Mouse (Mus musculus) megakaryocyte, embryonic 14.5 days (primary cell): ENCODE measurements around the gene Retreg3. TPM values are rescaled to one million over a fixed set of nuclear protein-coding genes. Genes with fewer than 3 reads are reported as not detected.

Experiments used
- H3K27me3 ChIP-seq: replicated peaks from 2 replicates; pipeline ENCODE3; 2012; ENCODE audit warnings: inconsistent platforms
- H3K36me3 ChIP-seq: replicated peaks from 2 replicates; pipeline ENCODE3; 2012; ENCODE audit warnings: low read length, inconsistent platforms, mixed read lengths
- H3K4me1 ChIP-seq: 2 replicates; pipeline ENCODE4 v1.6.1; 2012; ENCODE audit warnings: inconsistent platforms
- H3K4me3 ChIP-seq: replicated peaks from 2 replicates; pipeline ENCODE3; 2012; ENCODE audit warnings: moderate library complexity, mild to moderate bottlenecking, inconsistent platforms
- H3K9me3 ChIP-seq: 2 replicates; pipeline ENCODE4 v1.6.1; 2012; ENCODE audit warnings: inconsistent platforms
- FLI1 ChIP-seq: IDR thresholded peaks from 2 replicates; pipeline ENCODE4 v1.6.1; 2012; ENCODE audit warnings: low read length, inconsistent platforms, mixed read lengths
- GATA1 ChIP-seq: IDR thresholded peaks from 3 replicates; pipeline ENCODE4 v1.6.1; 2012; ENCODE audit warnings: mixed read lengths, low read length, inconsistent platforms, borderline replicate concordance
- polyA plus RNA-seq: library from polyadenylated mRNA; stranded (reverse); fragments of >175 nt; gene quantifications from 2 replicates; pipeline ENCODE4 v1.2.3, GENCODE M21; 2012; ENCODE audit warnings: low replicate concordance; ENCODE audit not compliant: insufficient read depth

Retreg3 gene
- polyA plus RNA-seq, 1 experiment = 6.2 TPM

DNA sequence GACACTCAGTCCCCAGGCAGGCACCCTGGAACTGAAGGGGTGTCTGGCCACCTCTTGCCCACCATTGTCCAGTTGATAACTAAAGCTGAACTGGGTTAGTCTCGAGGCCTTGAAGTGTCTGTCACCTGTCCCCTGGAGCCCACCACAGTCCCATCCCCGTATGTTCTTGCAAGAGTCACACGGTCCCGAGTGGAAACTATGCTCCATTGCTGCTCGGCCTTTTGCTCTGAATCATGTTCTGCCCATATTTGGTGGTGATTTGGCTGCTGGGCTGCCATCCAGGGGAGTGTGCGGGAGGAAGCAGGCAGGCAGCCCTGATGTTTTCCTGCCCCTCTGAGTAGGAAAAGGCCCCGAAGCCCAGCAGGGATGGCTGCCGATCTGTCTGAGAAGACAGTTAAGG is 59.6 kb downstream of the Retreg3 start:
- no peaks in the 10 kb centered on the region for H3K9me3 ChIP-seq
- no peak for TF ChIP-seq FLI1
- TF ChIP-seq GATA1 = no peak
- peak overlapping the region; percentile 50 for H3K4me3 ChIP-seq
- H3K4me1 ChIP-seq = peaks cover 100% of the 10 kb centered on the region
- peaks cover 93% of the 10 kb centered on the region for H3K36me3 ChIP-seq
- H3K27me3 ChIP-seq = no peaks in the 10 kb centered on the region

DNA sequence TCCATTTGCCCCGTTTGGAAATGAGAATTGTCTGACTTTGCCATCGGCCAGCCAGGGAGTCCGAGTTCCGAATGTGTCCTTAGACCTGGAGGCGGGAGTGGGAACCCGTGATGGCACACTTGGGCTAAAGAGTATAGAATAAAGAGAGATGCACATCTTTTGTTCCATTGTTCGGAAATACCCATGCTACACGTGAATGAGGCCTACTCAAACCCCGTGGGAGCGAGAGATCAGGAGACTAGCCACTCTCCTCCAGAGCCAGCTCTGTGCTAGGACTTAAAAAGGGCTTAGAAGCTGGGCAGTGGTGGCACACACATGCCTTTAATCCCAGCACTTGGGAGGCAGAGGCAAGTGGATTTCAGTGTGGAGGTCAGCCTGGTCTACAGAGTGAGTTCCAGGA is 60.2 kb downstream of the Retreg3 start:
- no peaks in the 10 kb centered on the region for H3K27me3 ChIP-seq
- peaks cover 99% of the 10 kb centered on the region for H3K4me1 ChIP-seq
- no peak for TF ChIP-seq FLI1
- no peak for TF ChIP-seq GATA1
- H3K4me3 ChIP-seq = no peak overlapping the region
- H3K36me3 ChIP-seq = peaks cover 95% of the 10 kb centered on the region
- H3K9me3 ChIP-seq = no peaks in the 10 kb centered on the region

- TF ChIP-seq FLI1 = no peak
- no peak for TF ChIP-seq GATA1
- Histone ChIP-seq H3K27me3 (no peaks in the 10 kb centered on the region), H3K4me3 (no peak overlapping the region), H3K4me1 (peaks cover 98% of the 10 kb centered on the region), H3K36me3 (peaks cover 97% of the 10 kb centered on the region), H3K9me3 (no peaks in the 10 kb centered on the region)
Observed at GRCm38 (mm10) chr11:101058726-101059125, 61.0 kb downstream of the Retreg3 start.

GRCm38 (mm10) chr11:101057860-101058259 is 61.8 kb downstream of the Retreg3 start:
- Histone ChIP-seq H3K9me3 (peaks cover 8% of the 10 kb centered on the region), H3K27me3 (no peaks in the 10 kb centered on the region), H3K36me3 (peaks cover 99% of the 10 kb centered on the region), H3K4me1 (peaks cover 94% of the 10 kb centered on the region), H3K4me3 (no peak overlapping the region)
- no peak for TF ChIP-seq GATA1
- TF ChIP-seq FLI1 = no peak

GRCm38 (mm10) chr11:101056885-101057284 is 62.8 kb downstream of the Retreg3 start:
- H3K27me3 ChIP-seq = no peaks in the 10 kb centered on the region
- H3K9me3 ChIP-seq = peaks cover 13% of the 10 kb centered on the region
- H3K4me1 ChIP-seq = peaks cover 91% of the 10 kb centered on the region
- peaks cover 99% of the 10 kb centered on the region for H3K36me3 ChIP-seq
- H3K4me3 ChIP-seq = no peak overlapping the region
- no peak for TF ChIP-seq GATA1
- no peak for TF ChIP-seq FLI1

GRCm38 (mm10) chr11:101055418-101055817 is 64.3 kb downstream of the Retreg3 start:
- no peak overlapping the region for H3K4me3 ChIP-seq
- peaks cover 100% of the 10 kb centered on the region for H3K36me3 ChIP-seq
- H3K4me1 ChIP-seq = peaks cover 88% of the 10 kb centered on the region
- peaks cover 13% of the 10 kb centered on the region for H3K9me3 ChIP-seq
- TF ChIP-seq GATA1 (no peak), FLI1 (no peak)
- H3K27me3 ChIP-seq = no peaks in the 10 kb centered on the region

DNA sequence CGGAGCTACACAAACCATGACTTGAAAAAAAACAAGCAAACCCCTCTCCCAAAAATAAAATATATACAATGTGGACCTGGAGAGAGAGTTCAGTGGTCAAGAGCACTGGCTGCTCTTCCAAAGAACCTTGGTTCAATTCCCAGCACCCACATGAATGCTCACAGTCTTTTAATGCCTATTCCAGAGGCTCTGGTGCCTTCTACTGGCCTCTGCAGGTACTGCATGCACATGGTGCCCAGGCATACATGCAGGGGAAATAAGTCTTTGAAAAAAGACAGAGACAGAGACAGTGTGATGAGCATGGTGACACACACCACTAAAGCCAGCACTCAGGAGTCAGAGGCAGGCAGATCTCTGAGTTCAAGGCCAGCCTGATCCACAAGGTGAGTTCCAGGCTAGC is 65.7 kb downstream of the Retreg3 start:
- Histone ChIP-seq H3K4me1 (peaks cover 86% of the 10 kb centered on the region), H3K36me3 (peaks cover 100% of the 10 kb centered on the region), H3K27me3 (no peaks in the 10 kb centered on the region), H3K9me3 (peaks cover 13% of the 10 kb centered on the region), H3K4me3 (no peak overlapping the region)
- TF ChIP-seq FLI1 (no peak), GATA1 (no peak)

- H3K4me3 ChIP-seq = no peak overlapping the region
- no peaks in the 10 kb centered on the region for H3K27me3 ChIP-seq
- TF ChIP-seq FLI1 (no peak), GATA1 (no peak)
- peaks cover 13% of the 10 kb centered on the region for H3K9me3 ChIP-seq
- peaks cover 84% of the 10 kb centered on the region for H3K4me1 ChIP-seq
- peaks cover 100% of the 10 kb centered on the region for H3K36me3 ChIP-seq
Observed at GRCm38 (mm10) chr11:101052751-101053473, 66.8 kb downstream of the Retreg3 start.

DNA sequence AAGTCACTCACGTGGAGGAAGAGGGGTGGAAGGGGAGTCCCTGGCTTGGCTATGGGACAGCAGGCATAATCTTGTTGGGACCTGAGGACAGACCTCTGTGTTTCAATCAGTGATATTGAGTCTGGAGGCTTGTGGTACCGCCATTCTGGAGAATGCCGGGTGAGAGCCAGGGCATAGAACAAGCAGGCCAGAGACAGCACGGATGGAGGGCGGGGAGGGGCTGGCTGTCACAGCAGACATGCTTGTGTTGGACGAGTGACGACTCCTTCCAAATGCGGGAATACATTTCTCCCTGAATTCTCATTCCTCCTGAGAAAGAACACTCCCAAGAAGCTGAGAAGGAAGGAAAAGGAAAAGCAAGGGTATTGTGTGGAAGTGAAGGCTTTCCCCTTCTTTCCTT is 68.1 kb downstream of the Retreg3 start:
- H3K4me3 ChIP-seq = no peak overlapping the region
- no peaks in the 10 kb centered on the region for H3K27me3 ChIP-seq
- H3K4me1 ChIP-seq = peaks cover 84% of the 10 kb centered on the region
- peaks cover 13% of the 10 kb centered on the region for H3K9me3 ChIP-seq
- peaks cover 100% of the 10 kb centered on the region for H3K36me3 ChIP-seq
- no peak for TF ChIP-seq FLI1
- no peak for TF ChIP-seq GATA1

- Histone ChIP-seq H3K36me3 (peaks cover 100% of the 10 kb centered on the region), H3K27me3 (no peaks in the 10 kb centered on the region), H3K9me3 (peaks cover 13% of the 10 kb centered on the region), H3K4me1 (peaks cover 84% of the 10 kb centered on the region), H3K4me3 (peak overlapping the region; percentile 2)
- TF ChIP-seq GATA1 (no peak), FLI1 (no peak)
Observed at GRCm38 (mm10) chr11:101051051-101051493, 68.6 kb downstream of the Retreg3 start.
